Mouse (Mus musculus): Measurements from ENCODE around the gene Nup93.

DNA sequence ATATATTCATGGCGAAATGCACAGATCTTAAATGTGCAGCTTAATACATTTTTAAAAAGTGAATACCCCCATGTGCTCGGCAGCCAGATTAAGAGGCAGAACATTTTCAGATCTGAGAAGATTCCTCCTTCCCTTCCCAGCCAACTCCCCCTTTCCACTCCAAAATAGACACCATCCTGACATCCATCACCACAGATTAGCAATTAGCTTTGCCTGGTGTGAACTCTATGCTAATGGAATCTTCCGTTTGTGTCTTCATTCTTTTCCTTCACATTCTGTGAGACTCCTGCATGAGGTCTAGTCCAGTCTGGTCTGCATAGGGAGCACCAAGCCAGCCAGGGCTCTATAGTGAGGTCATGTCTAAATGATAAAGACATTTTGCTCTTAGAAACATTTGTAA, 4.1 kb upstream of the Nup93 start:
- TF ChIP-seq CTCF (IDR thresholded peaks at IDR 0.05; ENCODE audit: borderline replicate concordance, extremely low read depth, insufficient read depth, insufficient read length) (no peak), POLR2A (IDR thresholded peaks at IDR 0.05; ENCODE audit: borderline replicate concordance, extremely low read depth, insufficient read depth, insufficient read length, poor library complexity, severe bottlenecking) (no peak)
